Mouse (Mus musculus): ENCODE data around the gene Gm18336. TPM values are rescaled to one million over a fixed set of nuclear protein-coding genes. Genes with fewer than 3 reads are reported as not detected.

Gene Gm18336
- polyA plus RNA-seq (2014; fragmentation: Illumina TruSeq; extraction: RNeasy Lipid Tissue Mini Kit (QIAGEN cat#74804); ENCODE audit: low read depth, low replicate concordance): not detected

GRCm38 (mm10) chrX:73398636-73399035, at the start of gene Gm18336:
Gene Gm18336, minus strand, starts transcription at chrX:73398736.

DNA sequence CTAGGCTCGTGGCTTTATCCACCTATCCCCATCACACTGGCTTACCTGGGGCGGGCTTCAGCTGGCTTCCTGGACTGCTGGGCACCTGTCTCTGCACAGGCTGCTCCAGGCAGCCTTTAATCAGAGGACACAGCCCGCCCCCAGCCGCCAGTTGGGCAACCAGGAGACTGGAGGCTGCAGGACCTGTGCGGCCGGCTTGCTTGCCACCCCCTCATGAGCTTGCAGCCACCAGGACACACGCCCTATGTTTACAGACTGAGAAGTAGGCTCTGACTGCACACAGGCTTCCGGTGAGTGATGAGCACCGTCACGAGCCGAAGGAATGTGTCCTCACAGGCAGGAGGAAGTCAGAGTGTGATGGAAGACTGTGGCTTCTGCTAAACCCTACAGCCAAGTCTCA, 36.7 kb upstream of the Gm18336 start, which contains the start of gene Trex2:
Trex2 (minus strand) TSS at position 93 of the 400 bp plus-strand sequence.

GRCm38 (mm10) chrX:73410880-73411517, 12.5 kb upstream of the Gm18336 start, which contains the start of gene Zfp92:
Gene Zfp92, plus strand, starts transcription at chrX:73411096.

Other genes with a start within 250 kb of the Gm18336 start
- gene Xlr5b, start 249.9 kb downstream of the Gm18336 start, polyA plus RNA-seq (2014; fragmentation: Illumina TruSeq; extraction: RNeasy Lipid Tissue Mini Kit (QIAGEN cat#74804); ENCODE audit: low read depth, low replicate concordance): not detected
- gene DXBay18, start 249.3 kb downstream of the Gm18336 start, polyA plus RNA-seq (2014; fragmentation: Illumina TruSeq; extraction: RNeasy Lipid Tissue Mini Kit (QIAGEN cat#74804); ENCODE audit: low read depth, low replicate concordance): not detected
- not detected for gene Spin2d, start 221.7 kb downstream of the Gm18336 start, polyA plus RNA-seq (2014; fragmentation: Illumina TruSeq; extraction: RNeasy Lipid Tissue Mini Kit (QIAGEN cat#74804); ENCODE audit: low read depth, low replicate concordance)
- 3.5 TPM for gene Xlr3b, start 206.5 kb downstream of the Gm18336 start, polyA plus RNA-seq (2014; fragmentation: Illumina TruSeq; extraction: RNeasy Lipid Tissue Mini Kit (QIAGEN cat#74804); ENCODE audit: low read depth, low replicate concordance)
- gene Xlr4b, start 184.4 kb downstream of the Gm18336 start, polyA plus RNA-seq (2014; fragmentation: Illumina TruSeq; extraction: RNeasy Lipid Tissue Mini Kit (QIAGEN cat#74804); ENCODE audit: low read depth, low replicate concordance): 1.2 TPM
- gene F8a, start 170.4 kb downstream of the Gm18336 start, polyA plus RNA-seq (2014; fragmentation: Illumina TruSeq; extraction: RNeasy Lipid Tissue Mini Kit (QIAGEN cat#74804); ENCODE audit: low read depth, low replicate concordance): 12.1 TPM
- gene Xlr4c, start 155.6 kb downstream of the Gm18336 start, polyA plus RNA-seq (2014; fragmentation: Illumina TruSeq; extraction: RNeasy Lipid Tissue Mini Kit (QIAGEN cat#74804); ENCODE audit: low read depth, low replicate concordance): not detected
- not detected for gene Xlr3c, start 133.3 kb downstream of the Gm18336 start, polyA plus RNA-seq (2014; fragmentation: Illumina TruSeq; extraction: RNeasy Lipid Tissue Mini Kit (QIAGEN cat#74804); ENCODE audit: low read depth, low replicate concordance)
- gene Xlr5a, start 105.8 kb downstream of the Gm18336 start, polyA plus RNA-seq (2014; fragmentation: Illumina TruSeq; extraction: RNeasy Lipid Tissue Mini Kit (QIAGEN cat#74804); ENCODE audit: low read depth, low replicate concordance): not detected
- gene Xlr5c, start 105.8 kb downstream of the Gm18336 start, polyA plus RNA-seq (2014; fragmentation: Illumina TruSeq; extraction: RNeasy Lipid Tissue Mini Kit (QIAGEN cat#74804); ENCODE audit: low read depth, low replicate concordance): not detected
- not detected for gene Gm45015, start 61.9 kb downstream of the Gm18336 start, polyA plus RNA-seq (2014; fragmentation: Illumina TruSeq; extraction: RNeasy Lipid Tissue Mini Kit (QIAGEN cat#74804); ENCODE audit: low read depth, low replicate concordance)
- gene Zfp275, start 56.1 kb downstream of the Gm18336 start, polyA plus RNA-seq (2014; fragmentation: Illumina TruSeq; extraction: RNeasy Lipid Tissue Mini Kit (QIAGEN cat#74804); ENCODE audit: low read depth, low replicate concordance): 41.2 TPM
- 0.41 TPM for gene Zfp92, start 12.4 kb upstream of the Gm18336 start, polyA plus RNA-seq (2014; fragmentation: Illumina TruSeq; extraction: RNeasy Lipid Tissue Mini Kit (QIAGEN cat#74804); ENCODE audit: low read depth, low replicate concordance)
- gene Trex2, start 36.6 kb upstream of the Gm18336 start, polyA plus RNA-seq (2014; fragmentation: Illumina TruSeq; extraction: RNeasy Lipid Tissue Mini Kit (QIAGEN cat#74804); ENCODE audit: low read depth, low replicate concordance): not detected
- gene Haus7, start 60.3 kb upstream of the Gm18336 start, polyA plus RNA-seq (2014; fragmentation: Illumina TruSeq; extraction: RNeasy Lipid Tissue Mini Kit (QIAGEN cat#74804); ENCODE audit: low read depth, low replicate concordance): 15.5 TPM
- 322 TPM for gene Bgn, start 84.9 kb upstream of the Gm18336 start, polyA plus RNA-seq (2014; fragmentation: Illumina TruSeq; extraction: RNeasy Lipid Tissue Mini Kit (QIAGEN cat#74804); ENCODE audit: low read depth, low replicate concordance)
- 7.0 TPM for gene Atp2b3, start 104.3 kb upstream of the Gm18336 start, polyA plus RNA-seq (2014; fragmentation: Illumina TruSeq; extraction: RNeasy Lipid Tissue Mini Kit (QIAGEN cat#74804); ENCODE audit: low read depth, low replicate concordance)
- not detected for gene Dusp9, start 240.7 kb upstream of the Gm18336 start, polyA plus RNA-seq (2014; fragmentation: Illumina TruSeq; extraction: RNeasy Lipid Tissue Mini Kit (QIAGEN cat#74804); ENCODE audit: low read depth, low replicate concordance)